Mouse (Mus musculus) embryonic facial prominence, embryonic 10.5 days (tissue): ENCODE measurements at regions not wholly inside any gene's neighbourhood (a gene's known extent, or its start where the extent isn't known, plus 50 kb on each side); places are given as distances from the start of the nearest gene placed in this dataset.

Experiments used
- DNase-seq: peaks from one replicate; pipeline ENCODE4 v3.0.0-alpha.2; 2017; ENCODE audit warnings: low spot score
- H3K27ac ChIP-seq: fragments of 300-500 bp; sonication (generic); replicated peaks from 2 replicates; pipeline ENCODE4 v1.5.1; 2016; ENCODE audit warnings: mild to moderate bottlenecking
- H3K27me3 ChIP-seq: fragments of 300-500 bp; sonication (generic); replicated peaks from 2 replicates; pipeline ENCODE4 v1.6.1; 2016; ENCODE audit warnings: low read depth, mild to moderate bottlenecking; ENCODE audit not compliant: poor library complexity, severe bottlenecking
- H3K36me3 ChIP-seq: fragments of 300-500 bp; sonication (generic); replicated peaks from 2 replicates; pipeline ENCODE4 v1.6.1; 2016; ENCODE audit warnings: mild to moderate bottlenecking, moderate library complexity
- H3K4me1 ChIP-seq: fragments of 300-500 bp; sonication (generic); 2 replicates; pipeline ENCODE4 v1.6.1; 2016
- H3K4me3 ChIP-seq: fragments of 300-500 bp; sonication (generic); 2 replicates; pipeline ENCODE4 v1.5.1; 2016; ENCODE audit warnings: mild to moderate bottlenecking, moderate library complexity
- H3K9me3 ChIP-seq: fragments of 300-500 bp; sonication (generic); 2 replicates; pipeline ENCODE4 v1.6.1; 2016; ENCODE audit warnings: mild to moderate bottlenecking
- WGBS: fragments of 180-500 bp; shearing (Covaris S2); methylation state at CpG from one replicate; pipeline ENCODE4 v1.1.7; 2016; 5-methylcytosine and 5-hydroxymethylcytosine counted together

- Histone ChIP-seq H3K4me1 (no peaks in the 10 kb centered on the region), H3K36me3 (no peaks in the 10 kb centered on the region), H3K9me3 (no peaks in the 10 kb centered on the region), H3K27me3 (0 out of 2 replicates have a peak, but pooled peaks cover 5% of the 10 kb centered on the region), H3K27ac (no peak overlapping the region), H3K4me3 (no peak overlapping the region)
- no peak for DNase-seq
- 84% methylated on average over 5 of the region's 5 CpGs for WGBS
These were observed 52.3 kb upstream of the Zfp536 start for GRCm38 (mm10) chr7:37825766-37826165.
